Comparison of ENCODE assay signal across 19 mouse cellular contexts in genomic region chr9:62654336-62654735, GRCm38 (mm10). TPM values are rescaled to one million over a fixed set of nuclear protein-coding genes. Genes with fewer than 3 reads are reported as not detected.
A peak's percentile ranks its signal among the peaks of the same experiment; 100 is the strongest.
DNase-seq lines count a peak whose midpoint lies in the region; ATAC-seq and TF ChIP-seq lines count a peak whose summit lies in the region.
"Had no signal": no experiment of that assay in that cellular context is flagged by ENCODE, and none has a peak within 500 bp of the region (broad histone marks: within the 10 kb centered on the region; RNA-seq: fewer than 3 reads in every experiment).

No protein-coding gene starts in this region.

- ATAC-seq in intestine, embryonic 16.5 days = no peak
- no peak for ATAC-seq in intestine, postnatal 0 days
- ATAC-seq: CD4-positive, CD25-positive, alpha-beta regulatory T cell, adult 4 months; intestine, embryonic 15.5 days had no signal

- TF ChIP-seq CTCF in intestine, postnatal 0 days (IDR thresholded peaks at IDR 0.05; ENCODE audit: low read depth) = no peak

- H3K4me1 ChIP-seq in intestine, embryonic 16.5 days (ENCODE audit: control insufficient read depth, insufficient read depth, low read length) = no peaks in the 10 kb centered on the region
- no peaks in the 10 kb centered on the region for H3K4me1 ChIP-seq in intestine, postnatal 0 days (replicated peaks; ENCODE audit: control insufficient read depth, insufficient read depth, low read length)
- H3K4me1 ChIP-seq: heart, embryonic 13.5 days; intestine, embryonic 15.5 days had no signal

- intact Hi-C loops in left cerebral cortex, postnatal 10 days (cut with DNase I) = no loop called here

- DNase-seq in embryo, embryonic 10.5 days (ENCODE audit: low spot score) = peak; percentile 18
- DNase-seq in embryo, embryonic 9.5 days (ENCODE audit: extremely low spot score) = no peak
- DNase-seq in adipocyte (ENCODE audit: low spot score) = peak; percentile 54
- peak; percentile 39 to 69 for DNase-seq in gastrocnemius, adult 8-10 months (ENCODE audit: low spot score in 2 of 2)
- no peak for DNase-seq in left cerebral cortex, postnatal 10 days (ENCODE audit: extremely low spot score in 1 of 2, low spot score in 2 of 2)
- DNase-seq in spleen, postnatal 4 days (ENCODE audit: low spot score in 2 of 2) = no peak
- DNase-seq: cerebellum, postnatal 10 days; lung, adult 2 months; midbrain, embryonic 14.5 days; thymus, adult 2 months had no signal

- WGBS in intestine, embryonic 16.5 days = 41% methylated on average over 6 of the region's 6 CpGs
- 63% methylated on average over 6 of the region's 6 CpGs for WGBS in intestine, postnatal 0 days

- H3K27me3 ChIP-seq in intestine, embryonic 16.5 days (replicated peaks; ENCODE audit: control insufficient read depth, insufficient read depth, low read length) = no peaks in the 10 kb centered on the region
- H3K27me3 ChIP-seq in intestine, postnatal 0 days (replicated peaks; ENCODE audit: control insufficient read depth, insufficient read depth, low read length) = no peaks in the 10 kb centered on the region
- H3K27me3 ChIP-seq: heart, embryonic 13.5 days; hindbrain, embryonic 13.5 days; intestine, embryonic 15.5 days had no signal

- no peak overlapping the region for H3K4me2 ChIP-seq in intestine, embryonic 16.5 days (ENCODE audit: low read depth, low read length)
- H3K4me2 ChIP-seq in intestine, postnatal 0 days (replicated peaks; ENCODE audit: low read depth) = no peak overlapping the region
- H3K4me2 ChIP-seq: heart, embryonic 13.5 days; hindbrain, embryonic 13.5 days; intestine, embryonic 15.5 days had no signal

- no peaks in the 10 kb centered on the region for H3K36me3 ChIP-seq in intestine, embryonic 16.5 days (ENCODE audit: control insufficient read depth, insufficient read depth, low read length)
- H3K36me3 ChIP-seq in intestine, postnatal 0 days (ENCODE audit: control insufficient read depth, insufficient read depth) = no peaks in the 10 kb centered on the region
- H3K36me3 ChIP-seq: forebrain, embryonic 10.5 days; G1E; heart, embryonic 13.5 days; hindbrain, embryonic 13.5 days; intestine, embryonic 15.5 days had no signal

- no peak overlapping the region for H3K9ac ChIP-seq in intestine, embryonic 16.5 days (ENCODE audit: low read depth, low read length)
- H3K9ac ChIP-seq in intestine, postnatal 0 days (ENCODE audit: low read depth, low read length) = no peak overlapping the region
- H3K9ac ChIP-seq: heart, embryonic 13.5 days; hindbrain, embryonic 13.5 days; intestine, embryonic 15.5 days had no signal

- no peaks in the 10 kb centered on the region for H3K9me3 ChIP-seq in intestine, embryonic 16.5 days (ENCODE audit: control insufficient read depth, low read length)
- no peaks in the 10 kb centered on the region for H3K9me3 ChIP-seq in intestine, postnatal 0 days (ENCODE audit: control insufficient read depth)
- H3K9me3 ChIP-seq: forebrain, embryonic 10.5 days; G1E; heart, embryonic 13.5 days; hindbrain, embryonic 13.5 days; intestine, embryonic 15.5 days had no signal

- peak overlapping the region; percentile 33; the same call in 1 of the 2 replicates for H3K27ac ChIP-seq in intestine, embryonic 16.5 days (ENCODE audit: low read length)
- no peak overlapping the region for H3K27ac ChIP-seq in intestine, postnatal 0 days (ENCODE audit: low read depth, low read length)
- H3K27ac ChIP-seq: forebrain, embryonic 10.5 days; heart, embryonic 13.5 days; hindbrain, embryonic 13.5 days; intestine, embryonic 15.5 days had no signal

- H3K4me3 ChIP-seq in intestine, embryonic 16.5 days (ENCODE audit: low read length) = no peak overlapping the region
- H3K4me3 ChIP-seq in intestine, postnatal 0 days (ENCODE audit: low read depth, low read length) = no peak overlapping the region
- H3K4me3 ChIP-seq: forebrain, embryonic 10.5 days; heart, embryonic 13.5 days; hindbrain, embryonic 13.5 days; intestine, embryonic 15.5 days had no signal

RNA-seq across cellular contexts. Expression of gene Itga11, which starts 23.3 kb away (rescaled TPM):
- polyA plus RNA-seq in intestine, embryonic 16.5 days (2015; fragmentation: Nextera tagmentation; extraction: Ambion mirVana) = 2.8 and 3.2 TPM in 2 replicates
- 0.46 TPM in 2 replicates for polyA plus RNA-seq in intestine, postnatal 0 days (2015; fragmentation: Nextera tagmentation; extraction: Ambion mirVana)
- total RNA-seq in gastrocnemius, adult 8-10 months (2022) = 1 to 10 TPM; 1.5 to 2.7 (median 2.4) TPM
- total RNA-seq in left cerebral cortex, postnatal 10 days (2021) = 1 to 10 TPM; 1.1 to 1.4 TPM
- total RNA-seq: G1E; megakaryocyte progenitor cell, adult 5-6 weeks had no signal
- polyA plus RNA-seq: G1E had no signal

Comparison
In these comparisons a context has a peak if more than half of its experiments do, and no peak if none do; other contexts are left out.
1. DNase-seq: peak in embryo, embryonic 10.5 days (single experiment), adipocyte (single experiment) and gastrocnemius, adult 8-10 months (2 of 2); none in embryo, embryonic 9.5 days (single experiment), left cerebral cortex, postnatal 10 days (0 of 2) and spleen, postnatal 4 days (0 of 2).